In genomic region chr7:140082242-140082678, GRCm38 (mm10) we compare ENCODE assay signal across 8 mouse cellular contexts. TPM values are rescaled to one million over a fixed set of nuclear protein-coding genes. Genes with fewer than 3 reads are reported as not detected.
DNase-seq lines count a peak whose midpoint lies in the region; ATAC-seq and TF ChIP-seq lines count a peak whose summit lies in the region.

Gene Caly, minus strand, starts transcription at chr7:140082548.

- no peak; the same call in 1 of the 2 replicates for TF ChIP-seq CTCF in heart, adult 2 months (IDR thresholded peaks at IDR 0.05)

- 9% methylated on average over 18 of the region's 18 CpGs for WGBS in heart, embryonic 12.5 days
- WGBS in forebrain, embryonic 12.5 days, result 5% methylated on average over 18 of the region's 18 CpGs
- 10% methylated on average over 18 of the region's 18 CpGs for WGBS in liver, embryonic 12.5 days (ENCODE audit: insufficient replicate concordance)
- WGBS in heart, adult 2 months, result 8% methylated on average over 18 of the region's 18 CpGs

- no peaks in the 10 kb centered on the region for H3K36me3 ChIP-seq in heart, embryonic 12.5 days
- H3K36me3 ChIP-seq in forebrain, embryonic 12.5 days (replicated peaks), result no peaks in the 10 kb centered on the region
- no peaks in the 10 kb centered on the region for H3K36me3 ChIP-seq in liver, embryonic 12.5 days
- no peaks in the 10 kb centered on the region for H3K36me3 ChIP-seq in heart, adult 2 months (ENCODE audit: control insufficient read depth, insufficient read depth, low read length)

- H3K27ac ChIP-seq in heart, embryonic 12.5 days (ENCODE audit: poor library complexity, severe bottlenecking), result no peak within 1 kb of the TSS
- H3K27ac ChIP-seq in forebrain, embryonic 12.5 days, result peak within 1 kb of the TSS; percentile 77
- no peak within 1 kb of the TSS for H3K27ac ChIP-seq in liver, embryonic 12.5 days
- H3K27ac ChIP-seq in heart, adult 2 months, result no peak within 1 kb of the TSS

- H3K9ac ChIP-seq in heart, embryonic 12.5 days, result no peak within 1 kb of the TSS
- H3K9ac ChIP-seq in forebrain, embryonic 12.5 days, result peak within 1 kb of the TSS; percentile 52
- no peak within 1 kb of the TSS for H3K9ac ChIP-seq in liver, embryonic 12.5 days
- H3K9ac ChIP-seq in heart, adult 2 months (ENCODE audit: low read depth, low read length), result no peak within 1 kb of the TSS

- no peak for DNase-seq in heart, adult 18-20 months
- peak; percentile 91 for DNase-seq in layer of hippocampus, adult 11-12 months (ENCODE audit: low spot score)
- peak; percentile 93 to 94 for DNase-seq in right cerebral cortex, adult 2 months (ENCODE audit: low spot score in 2 of 2)
- DNase-seq in heart, adult 2 months, result no peak

- TF ChIP-seq EP300 in heart, adult 2 months (IDR thresholded peaks at IDR 0.05; ENCODE audit: insufficient read depth, low read depth, low read length), result no peak

- no peak within 1 kb of the TSS for H3K4me3 ChIP-seq in heart, embryonic 12.5 days
- peak within 1 kb of the TSS; percentile 40 for H3K4me3 ChIP-seq in forebrain, embryonic 12.5 days (replicated peaks)
- no peak within 1 kb of the TSS for H3K4me3 ChIP-seq in liver, embryonic 12.5 days
- H3K4me3 ChIP-seq in heart, adult 2 months, result no peak within 1 kb of the TSS

- ATAC-seq in heart, embryonic 12.5 days (ENCODE audit: insufficient number of reproducible peaks, low FRiP score), result 0 out of 2 replicates have a peak, but pooled peaks have one; percentile 23
- peak; percentile 84 for ATAC-seq in cerebellum, adult (ENCODE audit: insufficient number of reproducible peaks, low FRiP score, low TSS enrichment)
- ATAC-seq in forebrain, embryonic 12.5 days (ENCODE audit: low FRiP score), result peak; percentile 83
- ATAC-seq in liver, embryonic 12.5 days, result peak; percentile 35; the same call in 1 of the 2 replicates

- intact Hi-C loops in heart, adult 2 months (cut with DNase I), result no loop called here

- H3K27me3 ChIP-seq in heart, embryonic 12.5 days (replicated peaks), result peaks cover 56% of the 10 kb centered on the region
- peaks cover 52% of the 10 kb centered on the region for H3K27me3 ChIP-seq in forebrain, embryonic 12.5 days
- peaks cover 44% of the 10 kb centered on the region for H3K27me3 ChIP-seq in liver, embryonic 12.5 days (replicated peaks)
- peaks cover 2% of the 10 kb centered on the region; the same call in 1 of the 2 replicates for H3K27me3 ChIP-seq in heart, adult 2 months (ENCODE audit: control insufficient read depth, insufficient read depth, low read length)

- H3K79me2 ChIP-seq in heart, adult 2 months (replicated peaks; ENCODE audit: control insufficient read depth, insufficient read depth, low read length), result no peaks in the 10 kb centered on the region

- TF ChIP-seq POLR2A in heart, adult 2 months (IDR thresholded peaks at IDR 0.05; ENCODE audit: insufficient read depth, low read depth, low read length), result no peak

- H3K9me3 ChIP-seq in heart, embryonic 12.5 days (replicated peaks), result no peaks in the 10 kb centered on the region
- H3K9me3 ChIP-seq in forebrain, embryonic 12.5 days, result no peaks in the 10 kb centered on the region
- H3K9me3 ChIP-seq in liver, embryonic 12.5 days (replicated peaks), result no peaks in the 10 kb centered on the region

- 0 out of 2 replicates have a peak, but pooled peaks cover 7% of the 10 kb centered on the region for H3K4me1 ChIP-seq in heart, embryonic 12.5 days (replicated peaks)
- peaks cover 33% of the 10 kb centered on the region for H3K4me1 ChIP-seq in forebrain, embryonic 12.5 days
- 0 out of 2 replicates have a peak, but pooled peaks cover 4% of the 10 kb centered on the region for H3K4me1 ChIP-seq in liver, embryonic 12.5 days
- H3K4me1 ChIP-seq in heart, adult 2 months (ENCODE audit: control insufficient read depth, insufficient read depth, low read length), result no peaks in the 10 kb centered on the region

- no peak within 1 kb of the TSS for H3K4me2 ChIP-seq in heart, embryonic 12.5 days
- H3K4me2 ChIP-seq in forebrain, embryonic 12.5 days, result peak within 1 kb of the TSS; percentile 57
- H3K4me2 ChIP-seq in liver, embryonic 12.5 days, result no peak within 1 kb of the TSS

RNA-seq across cellular contexts. Expression of gene Caly, which starts in this region (rescaled TPM):
- polyA plus RNA-seq in heart, embryonic 12.5 days (2016; fragmentation: Nextera tagmentation; extraction: Ambion mirVana), result 0.36 and 0.59 TPM in 2 replicates
- not detected for total RNA-seq in heart, adult 18-20 months (2021)
- 21.5 and 22.3 TPM in 2 replicates for polyA plus RNA-seq in forebrain, embryonic 12.5 days (2016; fragmentation: Nextera tagmentation; extraction: Ambion mirVana)
- 0.33 and 0.38 TPM in 2 replicates for polyA plus RNA-seq in liver, embryonic 12.5 days (2016; fragmentation: Nextera tagmentation; extraction: Ambion mirVana)
- under 1 TPM in 1 of 2 experiments, not detected in 1; 0.23 TPM for total RNA-seq in heart, adult 2 months (2021)
- 0.10 and 0.53 TPM in 2 replicates for polyA plus RNA-seq in heart, adult 2 months (2012; rRNA removed)

Comparison
In these comparisons a context has a peak if more than half of its experiments do, and no peak if none do; other contexts are left out.
1. RNA of gene Caly (polyA plus RNA-seq): 21.5 to 22.3 TPM in forebrain, embryonic 12.5 days; 0.36 to 0.59 TPM in heart, embryonic 12.5 days, 0.33 to 0.38 TPM in liver, embryonic 12.5 days and 0.10 to 0.53 TPM in heart, adult 2 months; every median in the first group is over 10 times any median in the second.
2. Peak in ATAC-seq in heart, embryonic 12.5 days; RNA of the gene not detected or under 1 TPM.
3. Peak in ATAC-seq in liver, embryonic 12.5 days; RNA of the gene not detected or under 1 TPM.
4. ATAC-seq: peak in every context shown above with its lines; median percentile 84 in cerebellum, adult; 83 in forebrain, embryonic 12.5 days; 35 in liver, embryonic 12.5 days; 23 in heart, embryonic 12.5 days.
5. DNase-seq: peak in layer of hippocampus, adult 11-12 months (single experiment) and right cerebral cortex, adult 2 months (2 of 2); none in heart, adult 18-20 months (0 of 2) and heart, adult 2 months (0 of 2).